Mouse (Mus musculus): ENCODE measurements at regions not wholly inside any gene's neighbourhood (a gene's known extent, or its start where the extent isn't known, plus 50 kb on each side); places are given as distances from the start of the nearest gene placed in this dataset.
A peak's percentile ranks its signal among the peaks of the same experiment; 100 is the strongest.
"Not testable (repeated sequence)": the region's sequence is repeated elsewhere in the genome, so short reads cannot be mapped to it uniquely, and the experiment has no call there.

GRCm38 (mm10) chr7:73827549-73827948, 87.4 kb downstream of the Fam174b start:
- no peak for DNase-seq (ENCODE audit: low spot score)

GRCm38 (mm10) chr7:73830581-73830980, 90.5 kb downstream of the Fam174b start:
- DNase-seq (ENCODE audit: low spot score): no peak

DNA sequence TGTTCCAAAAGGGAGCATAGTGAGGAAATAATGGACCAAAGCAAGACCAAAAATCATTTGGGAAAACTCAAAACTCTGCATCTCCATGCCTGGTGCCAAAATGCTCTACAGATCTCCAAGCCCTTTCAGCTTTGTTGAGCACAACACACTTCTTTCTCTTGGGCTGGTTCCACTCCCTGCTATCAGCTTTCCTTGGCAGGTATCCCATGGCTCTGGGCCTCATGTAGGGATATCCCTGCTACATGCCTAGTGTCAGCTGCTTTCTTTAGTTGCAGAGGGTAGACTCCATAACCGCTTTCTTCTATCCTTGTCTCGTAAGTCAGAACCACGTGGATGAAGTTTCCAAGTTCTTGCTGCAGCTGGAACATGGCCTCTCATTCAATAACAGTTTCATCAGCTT, 100.3 kb downstream of the Fam174b start:
- DNase-seq (ENCODE audit: low spot score): no peak

- no peak for DNase-seq (ENCODE audit: low spot score)
Observed at GRCm38 (mm10) chr7:73852184-73852583, 112.1 kb downstream of the Fam174b start.

DNA sequence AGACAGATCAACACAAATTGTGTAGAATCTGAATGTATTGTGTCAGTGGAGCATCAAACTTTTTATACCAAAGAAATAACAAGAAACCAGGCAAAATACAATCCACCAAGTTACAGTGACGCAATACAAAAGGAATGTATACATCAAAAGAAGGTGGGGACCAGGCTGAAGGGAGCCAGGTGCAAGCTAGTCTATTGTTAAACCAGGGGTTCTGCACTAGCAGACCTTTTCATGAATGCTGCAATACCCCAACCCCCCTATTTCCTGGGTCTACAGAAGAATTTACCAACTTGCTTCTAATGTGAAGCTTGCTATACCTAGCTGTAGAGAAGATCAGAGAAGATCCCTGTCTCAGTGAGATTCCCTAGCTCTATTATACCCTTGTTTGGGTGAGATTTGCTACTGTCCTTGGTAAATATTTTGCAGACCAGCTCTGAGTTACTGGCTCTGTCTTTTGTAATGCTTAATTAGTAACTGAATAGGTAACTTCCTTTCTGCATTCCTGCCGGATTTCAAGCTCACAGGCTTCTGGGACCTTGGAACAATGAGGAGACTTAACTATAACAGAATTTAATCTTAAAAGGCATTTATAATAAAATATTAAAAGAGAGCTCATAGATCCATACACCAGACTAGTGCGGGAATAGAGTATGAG, 113.3 kb downstream of the Fam174b start:
- DNase-seq (ENCODE audit: low spot score): not testable (repeated sequence)

- DNase-seq (ENCODE audit: low spot score): peak; percentile 39
Observed at GRCm38 (mm10) chr7:73855489-73855888, 115.4 kb downstream of the Fam174b start.

DNA sequence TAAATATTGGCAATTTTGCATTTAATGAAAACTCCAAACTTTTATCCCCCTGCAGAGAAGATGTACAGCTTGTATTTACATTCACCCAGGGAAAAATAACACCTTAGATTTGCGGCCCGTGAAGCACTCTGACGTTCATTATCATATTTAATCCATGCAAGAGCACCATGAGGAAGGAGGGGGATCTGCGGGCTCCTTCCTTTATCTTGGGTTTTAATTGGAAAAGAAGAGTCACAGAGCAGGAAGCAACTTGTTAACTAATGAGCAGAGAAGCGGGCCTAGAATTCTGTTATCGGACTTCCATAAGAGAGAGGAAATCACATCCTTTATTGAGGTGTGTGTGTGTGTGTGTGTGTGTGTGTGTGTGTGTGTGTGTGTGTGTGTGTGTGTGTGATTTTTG, 116.8 kb downstream of the Fam174b start:
- no peak for DNase-seq (ENCODE audit: low spot score)

GRCm38 (mm10) chr7:73865086-73865485, 125.0 kb downstream of the Fam174b start:
- no peak for DNase-seq (ENCODE audit: low spot score)

GRCm38 (mm10) chr7:73872181-73872580, 132.1 kb downstream of the Fam174b start:
- no peak for DNase-seq (ENCODE audit: low spot score)

DNA sequence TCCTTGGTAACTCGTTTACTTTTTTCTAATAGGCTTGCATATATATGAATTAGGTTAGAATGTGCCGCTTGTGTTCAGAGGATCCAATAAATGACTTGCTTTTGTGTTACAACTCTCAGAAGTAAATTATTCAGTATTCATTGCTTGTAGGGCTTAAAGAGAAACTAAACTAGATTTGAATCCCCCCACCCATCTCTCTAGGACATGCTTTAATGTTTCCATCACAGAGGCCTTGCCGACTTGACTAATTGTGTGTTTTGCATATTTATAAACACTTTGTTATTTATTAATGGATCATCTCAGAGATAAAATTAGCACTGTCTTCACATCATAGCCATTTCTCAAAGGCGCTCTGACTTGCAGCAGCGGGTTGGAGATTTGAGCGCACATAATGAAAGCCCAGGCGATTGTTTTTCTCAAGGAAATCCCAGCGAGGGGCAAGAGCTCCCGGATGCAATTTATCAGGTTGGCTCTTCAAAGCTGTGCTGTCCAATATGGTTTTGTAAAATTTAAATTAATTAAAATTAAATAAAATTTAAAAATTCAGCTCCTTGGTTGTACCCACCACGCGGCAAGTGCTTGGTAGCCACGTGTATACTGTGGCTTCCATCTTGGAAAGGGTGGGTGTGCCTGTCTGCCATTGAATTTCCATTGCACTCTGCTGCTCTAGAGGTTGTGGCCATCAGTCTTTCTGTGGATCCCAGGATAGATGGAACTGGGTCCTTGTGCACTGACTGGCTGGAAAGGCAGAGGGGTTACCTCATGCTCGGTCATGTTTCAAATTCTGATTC, 132.0 kb downstream of the St8sia2 start:
- no peak for DNase-seq (ENCODE audit: low spot score)

GRCm38 (mm10) chr7:73886152-73886551, 127.3 kb downstream of the St8sia2 start:
- no peak for DNase-seq (ENCODE audit: low spot score)
